Mouse (Mus musculus): ENCODE measurements around the gene 4833439L19Rik. TPM values are rescaled to one million over a fixed set of nuclear protein-coding genes. Genes with fewer than 3 reads are reported as not detected.
"Not testable (repeated sequence)": the region's sequence is repeated elsewhere in the genome, so short reads cannot be mapped to it uniquely, and the experiment has no call there.

4833439L19Rik gene
- total RNA-seq (2015) (70.1 and 71.1 TPM in 2 replicates), total RNA-seq (2017) (43.9 and 48.8 TPM in 2 replicates)

- peak; percentile 99 for ATAC-seq (ENCODE audit: poor library complexity, severe bottlenecking)
Measured at GRCm38 (mm10) chr13:54565201-54565581, at the start of gene 4833439L19Rik. Gene 4833439L19Rik (minus strand): TSS chr13:54565435.

- ATAC-seq (ENCODE audit: poor library complexity, severe bottlenecking), result not testable (repeated sequence)
Measured at GRCm38 (mm10) chr13:54613141-54613540, 47.9 kb upstream of the 4833439L19Rik start.

DNA sequence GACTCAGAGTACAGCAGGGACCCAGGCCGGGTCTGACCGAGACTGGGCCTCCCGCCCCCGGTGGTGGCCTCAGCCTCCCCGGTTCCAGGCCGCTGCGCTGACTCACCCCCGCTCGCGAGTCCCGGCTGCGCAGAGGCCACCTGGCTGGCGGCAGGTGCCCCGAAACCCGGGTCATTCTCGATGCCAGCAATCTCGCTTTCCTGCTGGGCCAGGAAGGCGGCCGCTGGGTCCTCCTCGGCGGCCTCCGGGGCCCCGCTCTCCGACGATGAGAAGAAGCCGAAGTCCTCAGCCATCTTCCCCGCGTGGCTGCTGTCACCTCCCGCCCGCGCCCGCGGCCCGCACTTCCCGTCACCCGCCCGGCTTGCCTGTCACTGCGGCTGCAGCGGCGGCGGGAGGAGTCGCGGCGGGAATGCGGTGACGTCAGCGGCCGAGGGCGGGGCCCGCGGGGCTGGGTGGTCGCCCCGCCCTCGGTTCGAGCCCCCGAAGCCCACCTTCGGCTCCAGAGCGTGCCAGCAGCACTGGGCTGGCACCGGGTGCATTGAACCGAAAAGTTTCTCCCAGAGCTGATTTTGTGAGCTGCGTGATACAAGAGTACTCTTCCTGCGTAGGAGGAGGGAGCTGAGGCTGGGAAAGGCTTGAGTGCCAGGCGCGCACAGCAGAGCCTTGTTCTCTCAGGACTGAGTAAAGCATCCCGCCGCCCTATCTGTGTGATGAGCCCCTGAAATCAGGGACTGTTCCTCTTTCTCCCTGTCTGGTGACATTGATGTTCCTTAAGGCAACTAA, 45.9 kb upstream of the 4833439L19Rik start, which contains the start of gene Cltb:
Cltb (minus strand) TSS at position 373 of the 783 bp plus-strand sequence.
- peak; percentile 86 for ATAC-seq (ENCODE audit: poor library complexity, severe bottlenecking)

GRCm38 (mm10) chr13:54610613-54610971, 45.4 kb upstream of the 4833439L19Rik start:
- no peak; the same call in 1 of the 2 replicates for ATAC-seq (ENCODE audit: poor library complexity, severe bottlenecking)

- no peak for ATAC-seq (ENCODE audit: poor library complexity, severe bottlenecking)
Measured at GRCm38 (mm10) chr13:54609301-54609700, 44.1 kb upstream of the 4833439L19Rik start.

- no peak for ATAC-seq (ENCODE audit: poor library complexity, severe bottlenecking)
Measured at GRCm38 (mm10) chr13:54608666-54609065, 43.4 kb upstream of the 4833439L19Rik start.

- ATAC-seq (ENCODE audit: poor library complexity, severe bottlenecking), result no peak
Measured at GRCm38 (mm10) chr13:54608002-54608401, 42.8 kb upstream of the 4833439L19Rik start.

DNA sequence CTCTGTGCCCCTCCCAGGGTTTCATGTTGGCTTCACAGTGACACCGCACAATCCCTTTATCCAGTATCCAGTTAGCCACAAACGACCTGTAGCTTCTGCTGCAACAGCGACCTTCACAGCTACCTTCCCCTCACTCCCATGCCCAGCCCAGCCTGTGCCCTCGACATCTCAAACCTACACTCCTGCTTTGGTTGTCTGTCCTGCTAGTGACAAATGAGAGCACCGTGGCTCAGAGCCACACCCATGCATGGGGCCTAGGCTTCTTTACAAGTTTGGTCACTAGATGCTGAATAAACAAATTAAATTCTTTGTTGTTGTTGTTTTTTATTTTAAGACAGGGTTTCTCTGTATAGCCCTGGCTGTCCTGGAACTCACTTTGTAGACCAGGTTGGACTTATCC, 42.0 kb upstream of the 4833439L19Rik start:
- no peak for ATAC-seq (ENCODE audit: poor library complexity, severe bottlenecking)

DNA sequence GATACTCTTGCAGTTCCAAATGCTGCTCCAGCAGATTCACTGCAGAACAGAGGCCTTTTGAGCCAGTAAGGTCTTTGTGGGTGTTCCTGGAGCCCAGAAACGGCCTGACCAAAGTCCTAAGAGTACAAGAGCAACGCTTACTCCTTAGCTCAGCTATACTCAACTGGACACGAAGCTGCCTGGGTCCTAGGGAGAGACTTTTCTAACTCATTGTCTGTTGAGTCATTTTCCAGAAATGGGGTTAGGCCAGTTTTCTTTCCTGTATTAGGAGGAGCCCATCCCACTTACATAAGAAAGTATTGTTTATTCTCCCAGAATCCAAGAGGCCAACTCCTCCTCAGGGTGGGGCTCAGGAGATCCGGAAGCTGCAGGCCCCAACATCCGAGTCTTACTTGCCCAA, 40.2 kb upstream of the 4833439L19Rik start:
- no peak for ATAC-seq (ENCODE audit: poor library complexity, severe bottlenecking)

DNA sequence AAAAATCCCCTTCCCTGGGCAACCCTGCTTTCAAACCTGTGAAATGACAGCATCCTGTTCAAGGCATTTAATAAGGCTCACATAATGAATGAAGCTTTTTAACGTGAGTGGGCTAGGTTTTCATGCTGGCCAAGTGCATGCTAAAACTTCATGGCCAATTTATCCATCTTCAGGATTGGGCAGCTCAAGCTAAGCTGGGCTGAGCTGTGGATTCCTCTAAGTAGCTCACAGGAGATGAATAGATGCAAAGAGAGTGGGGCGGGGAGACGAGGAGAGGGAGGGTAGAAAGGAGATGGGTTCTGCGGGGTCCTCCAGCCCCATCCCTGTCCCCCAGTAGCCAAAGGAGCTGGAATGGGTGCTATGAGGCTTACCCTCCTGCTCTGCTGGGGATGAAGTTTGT, 39.0 kb upstream of the 4833439L19Rik start:
- ATAC-seq (ENCODE audit: poor library complexity, severe bottlenecking), result no peak

GRCm38 (mm10) chr13:54603501-54603900, 38.3 kb upstream of the 4833439L19Rik start:
- ATAC-seq (ENCODE audit: poor library complexity, severe bottlenecking), result no peak

GRCm38 (mm10) chr13:54602639-54603111, 37.4 kb upstream of the 4833439L19Rik start:
- no peak for ATAC-seq (ENCODE audit: poor library complexity, severe bottlenecking)

- ATAC-seq (ENCODE audit: poor library complexity, severe bottlenecking), result no peak
Measured at GRCm38 (mm10) chr13:54598622-54599143, 33.4 kb upstream of the 4833439L19Rik start.

- no peak for ATAC-seq (ENCODE audit: poor library complexity, severe bottlenecking)
Measured at GRCm38 (mm10) chr13:54596870-54597269, 31.6 kb upstream of the 4833439L19Rik start.

DNA sequence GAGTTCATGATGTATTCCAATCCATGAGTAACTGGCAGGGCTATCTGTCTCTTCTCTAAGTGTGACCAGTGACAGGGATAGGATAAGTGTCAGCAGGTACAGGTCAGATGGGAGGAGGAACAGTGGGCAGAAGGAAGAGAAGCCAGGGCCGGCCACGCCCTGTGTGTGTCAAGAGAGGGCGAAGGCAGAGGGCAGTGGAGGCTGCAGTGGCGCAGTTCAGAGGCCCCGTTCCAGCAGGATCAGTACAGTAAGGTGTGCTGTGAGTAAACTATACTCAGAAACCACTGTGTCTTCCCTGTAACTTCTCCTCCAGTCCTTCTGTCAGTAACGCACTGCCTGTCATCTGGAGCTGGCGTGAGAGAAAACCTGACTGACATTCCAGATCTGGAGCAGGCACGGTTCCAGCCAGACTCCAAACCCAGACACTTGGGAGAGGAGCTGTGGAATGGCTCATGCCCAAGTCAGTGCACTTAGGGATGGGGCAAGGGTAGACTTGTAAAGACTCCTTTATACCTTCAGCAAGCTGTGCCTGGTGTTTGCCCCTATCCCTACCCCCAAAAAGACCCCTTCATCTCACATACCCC, 31.0 kb upstream of the 4833439L19Rik start:
- no peak for ATAC-seq (ENCODE audit: poor library complexity, severe bottlenecking)

DNA sequence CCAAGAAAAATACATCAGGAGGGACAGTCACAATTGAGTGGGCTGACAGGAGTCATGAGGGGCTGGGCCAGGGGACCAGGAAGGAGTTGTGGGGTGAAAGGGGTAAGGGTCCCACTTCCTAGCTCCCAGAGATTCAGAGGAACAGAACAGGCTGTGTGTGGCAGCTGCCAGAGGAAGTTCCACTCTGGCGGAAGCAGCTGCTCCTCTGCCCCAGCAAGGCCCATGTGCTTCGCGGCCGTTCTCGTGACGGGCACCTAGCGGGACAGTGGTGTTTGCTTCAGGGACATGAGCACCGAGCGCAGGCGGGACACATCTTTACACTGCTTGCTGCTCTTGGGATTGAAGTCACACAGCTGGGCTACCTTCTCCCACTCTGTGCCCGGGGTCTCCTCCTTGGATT, 28.4 kb upstream of the 4833439L19Rik start:
- no peak for ATAC-seq (ENCODE audit: poor library complexity, severe bottlenecking)

DNA sequence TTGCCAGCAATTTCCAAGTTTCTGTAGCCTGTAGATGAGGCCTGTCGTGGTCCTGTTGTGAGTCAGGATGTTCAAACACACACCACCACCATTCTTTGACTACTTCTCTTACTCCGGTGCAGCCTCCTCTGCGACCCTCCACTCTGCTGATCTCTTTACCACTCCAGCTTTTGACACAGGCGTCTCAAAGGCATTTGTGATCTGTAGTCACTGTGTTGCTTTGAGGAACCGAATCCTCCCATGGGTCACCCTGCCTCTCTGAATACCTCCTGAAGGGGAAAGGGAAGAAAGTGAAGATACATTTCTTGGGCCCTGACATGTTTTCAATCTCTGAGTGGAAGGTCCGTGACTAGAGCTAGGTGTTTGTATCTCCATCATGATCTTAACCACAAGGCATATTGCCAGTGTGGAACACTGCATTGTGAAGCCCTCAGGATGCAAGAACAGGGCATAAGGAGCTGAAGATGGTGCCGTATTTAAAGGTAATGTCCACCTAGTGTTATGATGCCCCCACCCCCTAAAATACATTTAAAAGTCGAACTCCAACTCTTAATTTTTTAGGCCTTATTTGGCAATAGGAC, 26.6 kb upstream of the 4833439L19Rik start:
- no peak for ATAC-seq (ENCODE audit: poor library complexity, severe bottlenecking)

GRCm38 (mm10) chr13:54589996-54590951, 25.0 kb upstream of the 4833439L19Rik start, which contains the start of the genes Nop16 and Higd2a:
Gene Nop16 (minus strand): TSS chr13:54590090.
Gene Higd2a (plus strand): TSS chr13:54590207.
- ATAC-seq (ENCODE audit: poor library complexity, severe bottlenecking), result peak; percentile 93

DNA sequence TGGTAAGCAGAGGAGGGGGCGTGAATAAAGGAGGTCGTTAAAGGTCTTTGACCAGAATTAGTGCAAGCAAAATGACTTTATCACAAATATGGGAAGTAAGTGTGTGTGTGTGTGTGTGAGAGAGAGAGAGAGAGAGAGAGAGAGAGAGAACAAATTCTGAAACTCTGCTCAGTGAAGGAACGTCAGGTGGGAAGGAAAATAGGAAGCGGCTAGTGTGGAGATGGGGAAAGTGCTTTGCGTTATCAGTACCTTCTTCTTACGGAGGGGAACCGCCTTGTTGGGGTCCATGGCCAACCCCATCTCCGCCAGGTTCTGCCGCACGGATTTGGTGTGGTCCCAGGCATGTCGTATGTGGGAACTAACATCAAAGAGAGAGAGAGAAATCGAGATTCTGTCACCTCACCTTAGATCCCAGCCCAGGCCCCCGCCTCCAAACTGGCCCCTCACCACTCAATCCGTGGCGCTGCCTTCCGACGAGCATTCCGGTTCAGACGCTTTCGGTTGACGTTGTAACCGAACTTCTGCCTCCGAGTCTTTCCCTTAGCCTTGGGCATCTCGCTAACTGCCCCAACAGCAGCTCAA, 24.3 kb upstream of the 4833439L19Rik start:
- ATAC-seq (ENCODE audit: poor library complexity, severe bottlenecking), result peak; percentile 27

DNA sequence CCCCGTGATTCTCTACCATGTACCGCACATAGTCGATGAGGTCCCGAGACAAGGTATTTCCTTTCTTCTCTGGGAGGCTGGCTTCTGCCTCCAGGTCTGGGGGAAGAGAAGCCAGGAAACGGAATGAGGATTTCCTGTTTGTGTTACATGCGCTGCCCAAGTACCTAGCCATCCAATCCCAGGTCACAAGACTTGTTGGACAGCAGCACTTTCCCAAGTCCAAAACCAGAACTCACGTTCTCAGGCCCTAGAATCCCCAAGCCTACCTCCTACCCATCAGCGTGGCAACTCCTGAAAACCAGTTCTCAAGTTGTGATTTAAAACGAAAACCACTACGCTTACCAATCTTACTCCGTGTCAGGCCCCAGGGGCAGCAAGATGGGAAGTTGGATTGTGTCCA, 20.6 kb upstream of the 4833439L19Rik start:
- no peak for ATAC-seq (ENCODE audit: poor library complexity, severe bottlenecking)

All from megakaryocyte, adult 5-6 weeks (primary cell).